Mouse (Mus musculus): ENCODE measurements around the gene Pth2.

The Pth2 gene

GRCm38 (mm10) chr7:45204380-45205143 is 23.8 kb downstream of the Pth2 start, which contains the start of gene Ccdc155:
TSS of gene Ccdc155 (minus strand) at chr7:45204892.
- peak; percentile 90 for DNase-seq

- no peak for DNase-seq
Measured at GRCm38 (mm10) chr7:45208260-45208659, 27.5 kb downstream of the Pth2 start.

GRCm38 (mm10) chr7:45211070-45211469 is 30.3 kb downstream of the Pth2 start:
- no peak for DNase-seq

- DNase-seq = no peak
Measured at GRCm38 (mm10) chr7:45211851-45212251, 31.1 kb downstream of the Pth2 start, which contains the start of gene Dkkl1. TSS of gene Dkkl1 (minus strand) at chr7:45212147.

- no peak for DNase-seq
Measured at GRCm38 (mm10) chr7:45212356-45212755, 31.6 kb downstream of the Pth2 start.

- DNase-seq = no peak
Measured at GRCm38 (mm10) chr7:45213708-45214107, 32.9 kb downstream of the Pth2 start.

GRCm38 (mm10) chr7:45215673-45216441 is 35.1 kb downstream of the Pth2 start, which contains the start of gene Tead2:
TSS of gene Tead2 (plus strand) at chr7:45215753.
- no peak for DNase-seq

- no peak for DNase-seq
Measured at GRCm38 (mm10) chr7:45216442-45217183, 35.8 kb downstream of the Pth2 start.

GRCm38 (mm10) chr7:45221680-45222079 is 40.9 kb downstream of the Pth2 start:
- no peak for DNase-seq

GRCm38 (mm10) chr7:45224826-45225225 is 44.0 kb downstream of the Pth2 start:
- DNase-seq = no peak

GRCm38 (mm10) chr7:45226421-45226820 is 45.6 kb downstream of the Pth2 start:
- no peak for DNase-seq

GRCm38 (mm10) chr7:45228548-45228947 is 47.8 kb downstream of the Pth2 start:
- no peak for DNase-seq

- DNase-seq = no peak
Measured at GRCm38 (mm10) chr7:45229046-45229445, 48.3 kb downstream of the Pth2 start.

- no peak for DNase-seq
Measured at GRCm38 (mm10) chr7:45229459-45230203, 48.8 kb downstream of the Pth2 start.

GRCm38 (mm10) chr7:45231192-45231591 is 50.4 kb downstream of the Pth2 start:
- no peak for DNase-seq
